Mouse (Mus musculus): ENCODE measurements at regions not wholly inside any gene's neighbourhood (a gene's known extent, or its start where the extent isn't known, plus 50 kb on each side); places are given as distances from the start of the nearest gene placed in this dataset.

DNA sequence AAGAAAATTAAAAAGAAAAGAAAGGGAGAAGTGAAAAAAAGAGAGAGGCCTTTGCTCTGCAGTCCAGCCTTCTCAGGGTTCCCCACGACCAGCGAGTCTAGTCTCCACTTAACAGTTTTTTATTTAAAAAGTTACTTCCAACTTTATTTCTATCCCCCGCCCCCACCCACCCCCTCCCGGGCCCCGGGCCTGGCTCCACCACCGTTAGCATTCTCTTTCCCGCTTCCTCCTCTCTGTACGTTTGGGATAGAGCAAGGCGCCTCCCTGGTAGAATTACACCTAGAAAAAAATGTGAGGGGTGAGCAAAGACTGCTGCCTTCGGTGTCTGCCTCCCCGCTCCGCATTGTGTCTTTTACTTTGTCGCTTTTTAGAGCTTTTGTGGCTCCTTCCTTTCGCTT, 51.7 kb upstream of the Nepro start:
- TF ChIP-seq CTCF (IDR thresholded peaks at IDR 0.05; ENCODE audit: low read depth, low read length) = no peak
- TF ChIP-seq POLR2A (IDR thresholded peaks at IDR 0.05; ENCODE audit: extremely low read depth, insufficient read depth, low read length) = no peak
